21 mouse cellular contexts compared by ENCODE assay signal in genomic region chr13:90939192-90939591, GRCm38 (mm10). TPM values are rescaled to one million over a fixed set of nuclear protein-coding genes. Genes with fewer than 3 reads are reported as not detected.
DNase-seq lines count a peak whose midpoint lies in the region; ATAC-seq and TF ChIP-seq lines count a peak whose summit lies in the region.
"Had no signal": no experiment of that assay in that cellular context is flagged by ENCODE, and none has a peak within 500 bp of the region (broad histone marks: within the 10 kb centered on the region; RNA-seq: fewer than 3 reads in every experiment).

No protein-coding gene starts in this region.

- H3K27ac ChIP-seq in heart, embryonic 10.5 days, result no peak overlapping the region
- H3K27ac ChIP-seq in ES-Bruce4 (ENCODE audit: insufficient read depth, low read length), result no peak overlapping the region
- peak overlapping the region; percentile 8 for H3K27ac ChIP-seq in liver, embryonic 14.5 days
- H3K27ac ChIP-seq: embryonic facial prominence, embryonic 12.5 days; gastrocnemius, adult 2 months; hindbrain, embryonic 13.5 days; limb, embryonic 13.5 days had no signal

- TF ChIP-seq EP300 in ES-Bruce4 (IDR thresholded peaks at IDR 0.05; ENCODE audit: insufficient read depth, low read depth, low read length), result peak; percentile 51; the same call in 1 of the 2 replicates
- TF ChIP-seq EP300 in liver, embryonic 14.5 days (IDR thresholded peaks at IDR 0.05; ENCODE audit: low read depth), result peak; percentile 97

- DNase-seq in heart, embryonic 10.5 days (ENCODE audit: low spot score), result peak; percentile 87
- DNase-seq in heart, adult 8-10 months (ENCODE audit: low spot score), result no peak
- DNase-seq in liver, embryonic 14.5 days (ENCODE audit: low read depth in 3 of 3, low spot score in 3 of 3), result peak; percentile 76 to 79 (median 76)
- no peak for DNase-seq in ovary, postnatal 14 days (ENCODE audit: low spot score)
- no peak for DNase-seq in urinary bladder, postnatal 4 days (ENCODE audit: low spot score in 2 of 2)
- DNase-seq in T-cell, adult 2 months (ENCODE audit: low spot score), result no peak
- DNase-seq: cerebellum, adult 2 months; forebrain, postnatal 0 days; gastrocnemius, adult 2 months; heart, adult 11 months; heart, postnatal 10 days; kidney, postnatal 10 days; right cerebral cortex, adult 18-20 months had no signal

- TF ChIP-seq POLR2A in ES-Bruce4 (IDR thresholded peaks at IDR 0.05; ENCODE audit: insufficient read depth, low read length), result no peak

- no peaks in the 10 kb centered on the region for H3K27me3 ChIP-seq in heart, embryonic 10.5 days (ENCODE audit: insufficient read depth, poor library complexity, severe bottlenecking)
- no peaks in the 10 kb centered on the region for H3K27me3 ChIP-seq in ES-Bruce4 (ENCODE audit: control insufficient read depth, insufficient read depth, low read length, poor library complexity, severe bottlenecking)
- no peaks in the 10 kb centered on the region for H3K27me3 ChIP-seq in liver, embryonic 14.5 days (ENCODE audit: control insufficient read depth, insufficient read depth, low read length)
- H3K27me3 ChIP-seq: embryonic facial prominence, embryonic 12.5 days; hindbrain, embryonic 13.5 days; limb, embryonic 13.5 days had no signal

- ATAC-seq in common myeloid progenitor, adult 5-6 weeks (replicated peaks; ENCODE audit: low read depth, poor library complexity, severe bottlenecking), result peak; percentile 91
- peak; percentile 97 for ATAC-seq in liver, embryonic 14.5 days (ENCODE audit: insufficient read depth)
- ATAC-seq: CD4-positive, CD25-positive, alpha-beta regulatory T cell, adult 4 months; forebrain, postnatal 0 days; midbrain, embryonic 16.5 days had no signal

- TF ChIP-seq CTCF in ES-Bruce4 (IDR thresholded peaks at IDR 0.05; ENCODE audit: low read depth, low read length), result no peak
- TF ChIP-seq CTCF in liver, embryonic 14.5 days (IDR thresholded peaks at IDR 0.05; ENCODE audit: low read depth), result 0 out of 2 replicates have a peak, but pooled peaks have one; percentile 11

- H3K4me3 ChIP-seq in heart, embryonic 10.5 days, result no peak overlapping the region
- no peak overlapping the region for H3K4me3 ChIP-seq in ES-Bruce4 (ENCODE audit: low read depth, low read length)
- H3K4me3 ChIP-seq in liver, embryonic 14.5 days (ENCODE audit: insufficient read depth in 1 of 2, low read depth in 2 of 2, low read length in 2 of 2), result no peak overlapping the region
- H3K4me3 ChIP-seq: embryonic facial prominence, embryonic 12.5 days; gastrocnemius, adult 2 months; hindbrain, embryonic 13.5 days; limb, embryonic 13.5 days had no signal

- H3K9ac ChIP-seq in ES-Bruce4 (ENCODE audit: low read depth, poor library complexity, severe bottlenecking), result no peak overlapping the region
- no peak overlapping the region; the same call in 1 of the 2 replicates for H3K9ac ChIP-seq in liver, embryonic 14.5 days (replicated peaks)
- H3K9ac ChIP-seq: embryonic facial prominence, embryonic 12.5 days; forebrain, postnatal 0 days; hindbrain, embryonic 13.5 days; limb, embryonic 13.5 days had no signal

- no peaks in the 10 kb centered on the region for H3K4me1 ChIP-seq in heart, embryonic 10.5 days
- H3K4me1 ChIP-seq in ES-Bruce4 (ENCODE audit: control insufficient read depth, insufficient read depth, low read length), result no peaks in the 10 kb centered on the region
- H3K4me1 ChIP-seq in liver, embryonic 14.5 days (replicated peaks; ENCODE audit: control insufficient read depth in 2 of 2, insufficient read depth in 2 of 2, low read length in 1 of 2), result peaks cover 13 to 19% of the 10 kb centered on the region in 2 experiments
- H3K4me1 ChIP-seq: embryonic facial prominence, embryonic 12.5 days; hindbrain, embryonic 13.5 days; limb, embryonic 13.5 days had no signal

- WGBS in heart, embryonic 10.5 days, result 51% methylated on average over 6 of the region's 6 CpGs
- WGBS in liver, embryonic 14.5 days (ENCODE audit: insufficient replicate concordance), result 8% methylated on average over 6 of the region's 6 CpGs

- H3K4me2 ChIP-seq in liver, embryonic 14.5 days (ENCODE audit: low read depth), result peak overlapping the region; percentile 40
- H3K4me2 ChIP-seq: embryonic facial prominence, embryonic 12.5 days; hindbrain, embryonic 13.5 days; limb, embryonic 13.5 days had no signal

- H3K36me3 ChIP-seq in heart, embryonic 10.5 days, result no peaks in the 10 kb centered on the region
- no peaks in the 10 kb centered on the region for H3K36me3 ChIP-seq in ES-Bruce4 (ENCODE audit: control insufficient read depth, insufficient read depth, low read length, poor library complexity, severe bottlenecking)
- no peaks in the 10 kb centered on the region for H3K36me3 ChIP-seq in liver, embryonic 14.5 days (replicated peaks; ENCODE audit: control insufficient read depth, insufficient read depth, low read depth)
- H3K36me3 ChIP-seq: embryonic facial prominence, embryonic 12.5 days; hindbrain, embryonic 13.5 days; limb, embryonic 13.5 days had no signal

- no peaks in the 10 kb centered on the region for H3K9me3 ChIP-seq in heart, embryonic 10.5 days
- no peaks in the 10 kb centered on the region for H3K9me3 ChIP-seq in ES-Bruce4 (replicated peaks; ENCODE audit: control insufficient read depth, insufficient read depth, low read length, poor library complexity, severe bottlenecking)
- no peaks in the 10 kb centered on the region for H3K9me3 ChIP-seq in liver, embryonic 14.5 days (ENCODE audit: control insufficient read depth, low read length)
- H3K9me3 ChIP-seq: embryonic facial prominence, embryonic 12.5 days; hindbrain, embryonic 13.5 days; limb, embryonic 13.5 days had no signal

RNA-seq across cellular contexts. Expression of gene Rps23, which starts 16.4 kb away (rescaled TPM):
- polyA plus RNA-seq in heart, embryonic 10.5 days (2016; fragmentation: Nextera tagmentation; extraction: Ambion mirVana), result 139 and 171 TPM in 2 replicates
- 100 to 1,000 TPM; 128 to 200 (median 165) TPM for total RNA-seq in heart, adult 8-10 months (2022)
- polyA plus RNA-seq in ES-Bruce4 (2011; ENCODE audit: insufficient read depth, insufficient read length, low read depth, missing spikeins), result 273 and 488 TPM in 2 replicates
- total RNA-seq in common myeloid progenitor, adult 5-6 weeks (2017), result 1,609 and 2,545 TPM in 2 replicates
- 280 and 1,036 TPM in 2 replicates for polyA plus RNA-seq in liver, embryonic 14.5 days (2012; rRNA removed)
- 206 and 215 TPM in 2 replicates for polyA plus RNA-seq in liver, embryonic 14.5 days (2014; fragmentation: Nextera tagmentation; extraction: Ambion mirVana)

RNA-seq across cellular contexts. Expression of gene Atp6ap1l, which starts 34.0 kb away (rescaled TPM):
- polyA plus RNA-seq in heart, embryonic 10.5 days (2016; fragmentation: Nextera tagmentation; extraction: Ambion mirVana), result 0.39 TPM in 1 of 2 replicates, not detected in the other
- total RNA-seq in heart, adult 8-10 months (2022), result under 1 TPM in 3 of 4 experiments, not detected in 1; 0.24 to 0.41 (median 0.31) TPM
- not detected in 2 replicates for polyA plus RNA-seq in ES-Bruce4 (2011; ENCODE audit: insufficient read depth, insufficient read length, low read depth, missing spikeins)
- total RNA-seq in common myeloid progenitor, adult 5-6 weeks (2017), result not detected in 2 replicates
- not detected in 2 replicates for polyA plus RNA-seq in liver, embryonic 14.5 days (2012; rRNA removed)
- not detected in 2 replicates for polyA plus RNA-seq in liver, embryonic 14.5 days (2014; fragmentation: Nextera tagmentation; extraction: Ambion mirVana)
- total RNA-seq: gastrocnemius, adult 2 months had no signal
- polyA plus RNA-seq: intestine, embryonic 14.5 days had no signal

Comparison
In these comparisons a context has a peak if more than half of its experiments do, and no peak if none do; other contexts are left out.
1. DNase-seq: peak in heart, embryonic 10.5 days (single experiment) and liver, embryonic 14.5 days (3 of 3); none in heart, adult 8-10 months (single experiment), ovary, postnatal 14 days (single experiment), urinary bladder, postnatal 4 days (0 of 2) and T-cell, adult 2 months (single experiment).